Mouse (Mus musculus): ENCODE data around the gene Phf14. TPM values are rescaled to one million over a fixed set of nuclear protein-coding genes. Genes with fewer than 3 reads are reported as not detected.

Phf14 gene
- polyA plus RNA-seq, 1 experiment from 2014 or later = 38.5 TPM

GRCm38 (mm10) chr6:12052884-12053283 is 145.3 kb downstream of the Phf14 start:
- Histone ChIP-seq H3K36me3 (ENCODE audit: control insufficient read depth, insufficient read depth, low read length) (no peaks in the 10 kb centered on the region), H3K9me3 (ENCODE audit: control insufficient read depth, low read length) (no peaks in the 10 kb centered on the region), H3K4me2 (ENCODE audit: low read depth, low read length) (no peak overlapping the region), H3K27me3 (replicated peaks; ENCODE audit: control insufficient read depth, insufficient read depth, low read length) (no peaks in the 10 kb centered on the region), H3K9ac (ENCODE audit: low read depth, low read length) (no peak overlapping the region), H3K27ac (ENCODE audit: low read length) (no peak overlapping the region), H3K4me3 (ENCODE audit: low read length) (no peak overlapping the region), H3K4me1 (ENCODE audit: control insufficient read depth, insufficient read depth, low read length) (no peaks in the 10 kb centered on the region)
- 86% methylated on average over 2 of the region's 2 CpGs for WGBS
- ATAC-seq = no peak

GRCm38 (mm10) chr6:12054149-12054548 is 146.5 kb downstream of the Phf14 start:
- no peaks in the 10 kb centered on the region for H3K36me3 ChIP-seq (ENCODE audit: control insufficient read depth, insufficient read depth, low read length)
- no peak overlapping the region for H3K9ac ChIP-seq (ENCODE audit: low read depth, low read length)
- no peak for ATAC-seq
- H3K27ac ChIP-seq (ENCODE audit: low read length) = no peak overlapping the region
- H3K4me2 ChIP-seq (ENCODE audit: low read depth, low read length) = no peak overlapping the region
- no peaks in the 10 kb centered on the region for H3K9me3 ChIP-seq (ENCODE audit: control insufficient read depth, low read length)
- no peaks in the 10 kb centered on the region for H3K27me3 ChIP-seq (replicated peaks; ENCODE audit: control insufficient read depth, insufficient read depth, low read length)
- no peak overlapping the region for H3K4me3 ChIP-seq (ENCODE audit: low read length)
- H3K4me1 ChIP-seq (ENCODE audit: control insufficient read depth, insufficient read depth, low read length) = no peaks in the 10 kb centered on the region
- 50% methylated on average over 3 of the region's 3 CpGs for WGBS

GRCm38 (mm10) chr6:12058717-12059116 is 151.1 kb downstream of the Phf14 start:
- no peak overlapping the region for H3K27ac ChIP-seq (ENCODE audit: low read length)
- ATAC-seq = no peak
- 74% methylated on average over 5 of the region's 5 CpGs for WGBS

GRCm38 (mm10) chr6:12059971-12060370 is 152.4 kb downstream of the Phf14 start:
- no peaks in the 10 kb centered on the region for H3K4me1 ChIP-seq (ENCODE audit: control insufficient read depth, insufficient read depth, low read length)
- H3K4me3 ChIP-seq (ENCODE audit: low read length) = no peak overlapping the region
- no peak overlapping the region for H3K27ac ChIP-seq (ENCODE audit: low read length)
- no peak overlapping the region for H3K4me2 ChIP-seq (ENCODE audit: low read depth, low read length)
- ATAC-seq = 0 out of 2 replicates have a peak, but pooled peaks have one; percentile 36
- H3K27me3 ChIP-seq (replicated peaks; ENCODE audit: control insufficient read depth, insufficient read depth, low read length) = no peaks in the 10 kb centered on the region
- H3K9ac ChIP-seq (ENCODE audit: low read depth, low read length) = no peak overlapping the region
- H3K9me3 ChIP-seq (ENCODE audit: control insufficient read depth, low read length) = no peaks in the 10 kb centered on the region
- WGBS = 81% methylated on average over 7 of the region's 7 CpGs
- H3K36me3 ChIP-seq (ENCODE audit: control insufficient read depth, insufficient read depth, low read length) = no peaks in the 10 kb centered on the region

More at GRCm38 (mm10) chr6:12058717-12059116, 151.1 kb downstream of the Phf14 start:
- H3K4me3 ChIP-seq (ENCODE audit: low read length) = no peak overlapping the region
- no peaks in the 10 kb centered on the region for H3K4me1 ChIP-seq (ENCODE audit: control insufficient read depth, insufficient read depth, low read length)
- H3K36me3 ChIP-seq (ENCODE audit: control insufficient read depth, insufficient read depth, low read length) = no peaks in the 10 kb centered on the region
- no peaks in the 10 kb centered on the region for H3K9me3 ChIP-seq (ENCODE audit: control insufficient read depth, low read length)
- H3K9ac ChIP-seq (ENCODE audit: low read depth, low read length) = no peak overlapping the region
- H3K4me2 ChIP-seq (ENCODE audit: low read depth, low read length) = no peak overlapping the region
- no peaks in the 10 kb centered on the region for H3K27me3 ChIP-seq (replicated peaks; ENCODE audit: control insufficient read depth, insufficient read depth, low read length)

- Histone ChIP-seq H3K27me3 (replicated peaks; ENCODE audit: control insufficient read depth, insufficient read depth, low read length) (no peaks in the 10 kb centered on the region), H3K9ac (ENCODE audit: low read depth, low read length) (no peak overlapping the region), H3K9me3 (ENCODE audit: control insufficient read depth, low read length) (no peaks in the 10 kb centered on the region), H3K4me3 (ENCODE audit: low read length) (no peak overlapping the region), H3K36me3 (ENCODE audit: control insufficient read depth, insufficient read depth, low read length) (no peaks in the 10 kb centered on the region), H3K27ac (ENCODE audit: low read length) (no peak overlapping the region), H3K4me1 (ENCODE audit: control insufficient read depth, insufficient read depth, low read length) (no peaks in the 10 kb centered on the region), H3K4me2 (ENCODE audit: low read depth, low read length) (no peak overlapping the region)
- ATAC-seq = peak; percentile 95
- 86% methylated on average over 9 of the region's 9 CpGs for WGBS
Measured at GRCm38 (mm10) chr6:12060452-12061140, 153.0 kb downstream of the Phf14 start.

GRCm38 (mm10) chr6:12067956-12068355 is 160.3 kb downstream of the Phf14 start:
- no peak for ATAC-seq

GRCm38 (mm10) chr6:12069357-12069756 is 161.7 kb downstream of the Phf14 start:
- Histone ChIP-seq H3K9ac (ENCODE audit: low read depth, low read length) (no peak overlapping the region), H3K27ac (ENCODE audit: low read length) (no peak overlapping the region), H3K4me1 (ENCODE audit: control insufficient read depth, insufficient read depth, low read length) (no peaks in the 10 kb centered on the region), H3K4me3 (ENCODE audit: low read length) (no peak overlapping the region), H3K9me3 (ENCODE audit: control insufficient read depth, low read length) (no peaks in the 10 kb centered on the region), H3K27me3 (replicated peaks; ENCODE audit: control insufficient read depth, insufficient read depth, low read length) (no peaks in the 10 kb centered on the region), H3K4me2 (ENCODE audit: low read depth, low read length) (no peak overlapping the region), H3K36me3 (ENCODE audit: control insufficient read depth, insufficient read depth, low read length) (no peaks in the 10 kb centered on the region)
- WGBS = 84% methylated on average over 2 of the region's 2 CpGs
- ATAC-seq = no peak

More at GRCm38 (mm10) chr6:12067956-12068355, 160.3 kb downstream of the Phf14 start:
- no peaks in the 10 kb centered on the region for H3K27me3 ChIP-seq (replicated peaks; ENCODE audit: control insufficient read depth, insufficient read depth, low read length)
- H3K9me3 ChIP-seq (ENCODE audit: control insufficient read depth, low read length) = no peaks in the 10 kb centered on the region
- 88% methylated on average over 4 of the region's 4 CpGs for WGBS
- H3K4me1 ChIP-seq (ENCODE audit: control insufficient read depth, insufficient read depth, low read length) = no peaks in the 10 kb centered on the region
- H3K9ac ChIP-seq (ENCODE audit: low read depth, low read length) = no peak overlapping the region
- no peak overlapping the region for H3K4me3 ChIP-seq (ENCODE audit: low read length)
- no peak overlapping the region for H3K4me2 ChIP-seq (ENCODE audit: low read depth, low read length)
- no peak overlapping the region for H3K27ac ChIP-seq (ENCODE audit: low read length)
- H3K36me3 ChIP-seq (ENCODE audit: control insufficient read depth, insufficient read depth, low read length) = no peaks in the 10 kb centered on the region

GRCm38 (mm10) chr6:12074599-12074998 is 167.0 kb downstream of the Phf14 start:
- Histone ChIP-seq H3K9ac (ENCODE audit: low read depth, low read length) (no peak overlapping the region), H3K9me3 (ENCODE audit: control insufficient read depth, low read length) (no peaks in the 10 kb centered on the region), H3K4me3 (ENCODE audit: low read length) (no peak overlapping the region), H3K4me1 (ENCODE audit: control insufficient read depth, insufficient read depth, low read length) (no peaks in the 10 kb centered on the region), H3K27ac (ENCODE audit: low read length) (no peak overlapping the region), H3K4me2 (ENCODE audit: low read depth, low read length) (no peak overlapping the region), H3K27me3 (replicated peaks; ENCODE audit: control insufficient read depth, insufficient read depth, low read length) (no peaks in the 10 kb centered on the region), H3K36me3 (ENCODE audit: control insufficient read depth, insufficient read depth, low read length) (no peaks in the 10 kb centered on the region)
- 76% methylated on average over 5 of the region's 5 CpGs for WGBS
- no peak for ATAC-seq

- Histone ChIP-seq H3K27ac (ENCODE audit: low read length) (no peak overlapping the region), H3K9ac (ENCODE audit: low read depth, low read length) (no peak overlapping the region), H3K27me3 (replicated peaks; ENCODE audit: control insufficient read depth, insufficient read depth, low read length) (no peaks in the 10 kb centered on the region), H3K4me2 (ENCODE audit: low read depth, low read length) (no peak overlapping the region), H3K4me3 (ENCODE audit: low read length) (no peak overlapping the region), H3K36me3 (ENCODE audit: control insufficient read depth, insufficient read depth, low read length) (no peaks in the 10 kb centered on the region), H3K4me1 (ENCODE audit: control insufficient read depth, insufficient read depth, low read length) (no peaks in the 10 kb centered on the region), H3K9me3 (ENCODE audit: control insufficient read depth, low read length) (no peaks in the 10 kb centered on the region)
- no peak for ATAC-seq
- WGBS = 82% methylated on average over 7 of the region's 7 CpGs
Measured at GRCm38 (mm10) chr6:12077338-12077737, 169.7 kb downstream of the Phf14 start.
